In genomic region chr2:101525503-101526381, GRCm38 (mm10) we compare ENCODE assay signal across 9 mouse cellular contexts.
DNase-seq lines count a peak whose midpoint lies in the region; ATAC-seq and TF ChIP-seq lines count a peak whose summit lies in the region.
"Had no signal": no experiment of that assay in that cellular context is flagged by ENCODE, and none has a peak within 500 bp of the region (broad histone marks: within the 10 kb centered on the region; RNA-seq: fewer than 3 reads in every experiment).

No protein-coding gene starts in this region.

- H3K27ac ChIP-seq in kidney, embryonic 14.5 days (ENCODE audit: low read depth, low read length): no peak overlapping the region
- no peak overlapping the region for H3K27ac ChIP-seq in hindbrain, postnatal 0 days
- no peak overlapping the region for H3K27ac ChIP-seq in liver, embryonic 14.5 days

- peak; percentile 10 for DNase-seq in kidney, adult 8-10 months
- peak; percentile 5 for DNase-seq in adrenal gland, adult 8-10 months
- DNase-seq in embryo, embryonic 11.5 days (ENCODE audit: low read depth, low spot score): peak; percentile 36
- DNase-seq in hindbrain, postnatal 0 days (ENCODE audit: low spot score): peak; percentile 89
- peak in 2 of 3 experiments; percentile 2 to 10 for DNase-seq in liver, embryonic 14.5 days (ENCODE audit: low read depth in 3 of 3, low spot score in 3 of 3)
- peak; percentile 65 for DNase-seq in right cerebral cortex, postnatal 14 days
- DNase-seq in urinary bladder, postnatal 4 days (ENCODE audit: low spot score in 2 of 2): no peak

- H3K4me3 ChIP-seq in kidney, embryonic 14.5 days (ENCODE audit: low read length): no peak overlapping the region
- no peak overlapping the region for H3K4me3 ChIP-seq in hindbrain, postnatal 0 days (ENCODE audit: low read length)
- H3K4me3 ChIP-seq in liver, embryonic 14.5 days (ENCODE audit: insufficient read depth in 1 of 2, low read depth in 2 of 2, low read length in 2 of 2): no peak overlapping the region
- H3K4me3 ChIP-seq: myocyte had no signal

- H3K9ac ChIP-seq in kidney, embryonic 14.5 days (ENCODE audit: low read depth, low read length): no peak overlapping the region
- no peak overlapping the region for H3K9ac ChIP-seq in hindbrain, postnatal 0 days (replicated peaks; ENCODE audit: low read length)
- no peak overlapping the region for H3K9ac ChIP-seq in liver, embryonic 14.5 days (replicated peaks)

- no peaks in the 10 kb centered on the region for H3K27me3 ChIP-seq in kidney, embryonic 14.5 days (ENCODE audit: control insufficient read depth, insufficient read depth, low read length)
- H3K27me3 ChIP-seq in hindbrain, postnatal 0 days (ENCODE audit: insufficient read depth, low read length): no peaks in the 10 kb centered on the region
- no peaks in the 10 kb centered on the region for H3K27me3 ChIP-seq in liver, embryonic 14.5 days (ENCODE audit: control insufficient read depth, insufficient read depth, low read length)

- peak; percentile 86 for TF ChIP-seq CTCF in hindbrain, postnatal 0 days (IDR thresholded peaks at IDR 0.05; ENCODE audit: low read depth)
- peak; percentile 53; the same call in 1 of the 2 replicates for TF ChIP-seq CTCF in liver, embryonic 14.5 days (IDR thresholded peaks at IDR 0.05; ENCODE audit: low read depth)

- H3K4me1 ChIP-seq in kidney, embryonic 14.5 days (ENCODE audit: control insufficient read depth, insufficient read depth, low read length): no peaks in the 10 kb centered on the region
- no peaks in the 10 kb centered on the region for H3K4me1 ChIP-seq in hindbrain, postnatal 0 days (ENCODE audit: insufficient read depth, low read length)
- no peaks in the 10 kb centered on the region for H3K4me1 ChIP-seq in liver, embryonic 14.5 days (replicated peaks; ENCODE audit: control insufficient read depth in 2 of 2, insufficient read depth in 2 of 2, low read length in 1 of 2)

- no peak for ATAC-seq in kidney, embryonic 14.5 days (ENCODE audit: low FRiP score, low TSS enrichment)
- ATAC-seq in hindbrain, postnatal 0 days: peak; percentile 49; the same call in 1 of the 2 replicates
- ATAC-seq in liver, embryonic 14.5 days (ENCODE audit: insufficient read depth): no peak

- H3K9me3 ChIP-seq in kidney, embryonic 14.5 days (ENCODE audit: control insufficient read depth, low read length): no peaks in the 10 kb centered on the region
- no peaks in the 10 kb centered on the region for H3K9me3 ChIP-seq in hindbrain, postnatal 0 days (ENCODE audit: low read length)
- H3K9me3 ChIP-seq in liver, embryonic 14.5 days (ENCODE audit: control insufficient read depth, low read length): no peaks in the 10 kb centered on the region

- H3K36me3 ChIP-seq in kidney, embryonic 14.5 days (ENCODE audit: control insufficient read depth, insufficient read depth, low read length): no peaks in the 10 kb centered on the region
- H3K36me3 ChIP-seq in hindbrain, postnatal 0 days (ENCODE audit: insufficient read depth, low read length): no peaks in the 10 kb centered on the region
- H3K36me3 ChIP-seq in liver, embryonic 14.5 days (replicated peaks; ENCODE audit: control insufficient read depth, insufficient read depth, low read depth): no peaks in the 10 kb centered on the region

- WGBS in kidney, embryonic 14.5 days: 77% methylated on average over 6 of the region's 6 CpGs
- whole genome bisulfite sequencing in hindbrain, postnatal 0 days: 64% methylated on average over 6 of the region's 6 CpGs
- 49% methylated on average over 6 of the region's 6 CpGs for WGBS in liver, embryonic 14.5 days (ENCODE audit: insufficient replicate concordance)

- TF ChIP-seq EP300 in liver, embryonic 14.5 days (IDR thresholded peaks at IDR 0.05; ENCODE audit: low read depth): no peak

- H3K4me2 ChIP-seq in kidney, embryonic 14.5 days (replicated peaks; ENCODE audit: low read depth, low read length): no peak overlapping the region
- no peak overlapping the region for H3K4me2 ChIP-seq in hindbrain, postnatal 0 days (ENCODE audit: low read depth, low read length)
- H3K4me2 ChIP-seq in liver, embryonic 14.5 days (ENCODE audit: low read depth): no peak overlapping the region

Comparison
In these comparisons a context has a peak if more than half of its experiments do, and no peak if none do; other contexts are left out.
1. DNase-seq: peak in kidney, adult 8-10 months (2 of 2), adrenal gland, adult 8-10 months (single experiment), embryo, embryonic 11.5 days (single experiment), hindbrain, postnatal 0 days (single experiment), liver, embryonic 14.5 days (2 of 3) and right cerebral cortex, postnatal 14 days (single experiment); none in urinary bladder, postnatal 4 days (0 of 2).